Mouse (Mus musculus): ENCODE measurements at regions not wholly inside any gene's neighbourhood (a gene's known extent, or its start where the extent isn't known, plus 50 kb on each side); places are given as distances from the start of the nearest gene placed in this dataset.

DNA sequence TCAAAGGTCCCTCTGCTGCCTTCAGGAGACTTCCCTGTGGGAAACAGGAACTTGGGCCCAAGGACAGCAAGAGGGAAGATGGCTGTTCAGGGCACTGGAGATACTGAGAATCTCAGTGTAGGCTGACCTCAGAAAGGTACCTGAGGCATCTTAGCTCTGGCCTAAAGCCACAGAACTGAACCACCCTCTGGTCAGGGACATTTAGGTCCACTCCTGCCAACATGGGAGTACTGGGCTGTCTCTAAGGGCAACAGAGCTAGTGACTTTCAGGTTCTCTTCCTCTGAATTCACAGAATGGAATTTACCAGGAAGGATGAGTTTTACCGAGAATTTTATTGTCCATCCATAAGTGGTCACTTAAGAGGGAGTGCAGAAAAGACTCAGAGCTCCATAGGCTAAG is 140.0 kb upstream of the Dynlrb2 start:
- Histone ChIP-seq H3K9me3 (replicated peaks; ENCODE audit: insufficient read depth, low read length) (no peaks in the 10 kb centered on the region), H3K79me2 (ENCODE audit: control insufficient read depth, insufficient read depth, low read length, poor library complexity) (no peaks in the 10 kb centered on the region), H3K36me3 (ENCODE audit: control insufficient read depth in 1 of 2, insufficient read depth in 2 of 2, low read length in 2 of 2) (no peaks in the 10 kb centered on the region), H3K27me3 (ENCODE audit: control insufficient read depth in 1 of 2, insufficient read depth in 2 of 2, low read length in 2 of 2) (no peaks in the 10 kb centered on the region), H3K4me3 (ENCODE audit: control insufficient read depth in 1 of 2, insufficient read depth in 1 of 2, low read depth in 2 of 2, low read length in 2 of 2) (no peak overlapping the region), H3K9ac (ENCODE audit: control insufficient read depth, low read depth, low read length, poor library complexity, severe bottlenecking) (no peak overlapping the region), H3K27ac (ENCODE audit: control insufficient read depth, low read depth, low read length) (no peak overlapping the region), H3K4me1 (ENCODE audit: control insufficient read depth in 1 of 2, insufficient read depth in 2 of 2, low read length in 2 of 2) (no peaks in the 10 kb centered on the region)
- no peak for DNase-seq (ENCODE audit: low read depth, low spot score)
- TF ChIP-seq RAD21 (IDR thresholded peaks at IDR 0.05; ENCODE audit: low read depth, low read length) (no peak), CHD2 (IDR thresholded peaks at IDR 0.05; ENCODE audit: low read length) (no peak), ELF1 (IDR thresholded peaks at IDR 0.05; ENCODE audit: low read depth, low read length) (no peak), USF2 (IDR thresholded peaks at IDR 0.05; ENCODE audit: borderline replicate concordance in 1 of 2, insufficient read depth in 1 of 2, low read depth in 1 of 2, low read length in 2 of 2) (no peak), USF1 (IDR thresholded peaks at IDR 0.05; ENCODE audit: low read depth, low read length) (no peak), MXI1 (IDR thresholded peaks at IDR 0.05; ENCODE audit: low read depth, low read length) (no peak), BHLHE40 (IDR thresholded peaks at IDR 0.05; ENCODE audit: borderline replicate concordance, low read depth, low read length) (no peak), ZC3H11A (IDR thresholded peaks at IDR 0.05; ENCODE audit: low read depth, low read length) (no peak), MYB (IDR thresholded peaks at IDR 0.05; ENCODE audit: low read depth, low read length) (no peak), ZNF384 (IDR thresholded peaks at IDR 0.05; ENCODE audit: low read depth, low read length) (no peak), JUND (IDR thresholded peaks at IDR 0.05; ENCODE audit: low read depth, low read length) (no peak), EP300 (IDR thresholded peaks at IDR 0.05; ENCODE audit: low read depth in 1 of 2, low read length in 2 of 2) (no peak)

DNA sequence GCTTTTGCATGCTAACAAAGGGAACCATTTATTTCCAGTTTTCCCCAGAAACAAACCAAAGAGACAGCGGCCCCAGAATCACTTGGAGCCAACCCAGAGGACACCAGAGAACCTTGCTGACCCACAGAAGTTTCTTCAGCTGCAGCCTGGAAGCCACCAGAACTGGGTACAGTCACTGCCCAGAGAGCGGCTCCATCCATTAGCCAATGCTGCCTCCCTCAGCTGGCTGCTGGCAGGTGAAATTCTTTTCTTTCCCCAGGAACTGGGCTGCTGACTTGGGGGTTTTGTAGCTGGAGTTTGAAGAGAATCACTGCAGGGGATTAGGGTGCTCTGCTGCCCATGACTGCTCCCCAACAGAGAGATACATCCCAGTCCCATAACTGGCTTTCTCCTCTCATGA is 140.6 kb upstream of the Dynlrb2 start:
- Histone ChIP-seq H3K9me3 (replicated peaks; ENCODE audit: insufficient read depth, low read length) (no peaks in the 10 kb centered on the region), H3K27me3 (ENCODE audit: control insufficient read depth in 1 of 2, insufficient read depth in 2 of 2, low read length in 2 of 2) (no peaks in the 10 kb centered on the region), H3K9ac (ENCODE audit: control insufficient read depth, low read depth, low read length, poor library complexity, severe bottlenecking) (no peak overlapping the region)

More for the DNA sequence above, 140.6 kb upstream of the Dynlrb2 start:
- DNase-seq (ENCODE audit: low read depth, low spot score), result no peak
- Histone ChIP-seq H3K4me3 (ENCODE audit: control insufficient read depth in 1 of 2, insufficient read depth in 1 of 2, low read depth in 2 of 2, low read length in 2 of 2) (no peak overlapping the region), H3K4me1 (ENCODE audit: control insufficient read depth in 1 of 2, insufficient read depth in 2 of 2, low read length in 2 of 2) (no peaks in the 10 kb centered on the region), H3K36me3 (ENCODE audit: control insufficient read depth in 1 of 2, insufficient read depth in 2 of 2, low read length in 2 of 2) (no peaks in the 10 kb centered on the region), H3K27ac (ENCODE audit: control insufficient read depth, low read depth, low read length) (no peak overlapping the region), H3K79me2 (ENCODE audit: control insufficient read depth, insufficient read depth, low read length, poor library complexity) (no peaks in the 10 kb centered on the region)
- no peak for TF ChIP-seq GATA1 (IDR thresholded peaks at IDR 0.05; ENCODE audit: low read depth, low read length)
- no peak for TF ChIP-seq CHD2 (IDR thresholded peaks at IDR 0.05; ENCODE audit: low read length)
- no peak for TF ChIP-seq TCF12 (IDR thresholded peaks at IDR 0.05; ENCODE audit: low read depth, low read length)
- TF ChIP-seq ZNF384 (IDR thresholded peaks at IDR 0.05; ENCODE audit: low read depth, low read length), result no peak
- no peak for TF ChIP-seq MAFK (IDR thresholded peaks at IDR 0.05; ENCODE audit: borderline replicate concordance, low read depth, low read length)
- TF ChIP-seq POLR2AphosphoS5 (IDR thresholded peaks at IDR 0.05; ENCODE audit: borderline replicate concordance, low read depth, low read length), result no peak
- no peak for TF ChIP-seq MYC (IDR thresholded peaks at IDR 0.05; ENCODE audit: low read depth, low read length)
- TF ChIP-seq KAT2A (conservative IDR thresholded peaks at IDR 0.05; ENCODE audit: low read depth, low read length), result no peak
- no peak for TF ChIP-seq ELF1 (IDR thresholded peaks at IDR 0.05; ENCODE audit: low read depth, low read length)
- no peak for TF ChIP-seq USF1 (IDR thresholded peaks at IDR 0.05; ENCODE audit: low read depth, low read length)
- no peak for TF ChIP-seq BHLHE40 (IDR thresholded peaks at IDR 0.05; ENCODE audit: borderline replicate concordance, low read depth, low read length)
- TF ChIP-seq TBP (IDR thresholded peaks at IDR 0.05; ENCODE audit: low read depth, low read length), result no peak
- no peak for TF ChIP-seq USF2 (IDR thresholded peaks at IDR 0.05; ENCODE audit: borderline replicate concordance in 1 of 2, insufficient read depth in 1 of 2, low read depth in 1 of 2, low read length in 2 of 2)
- TF ChIP-seq NELFE (IDR thresholded peaks at IDR 0.05; ENCODE audit: low read depth, low read length), result no peak
- TF ChIP-seq SIN3A (IDR thresholded peaks at IDR 0.05; ENCODE audit: low read length), result no peak
- no peak for TF ChIP-seq SMC3 (IDR thresholded peaks at IDR 0.05; ENCODE audit: low read depth, low read length)
- no peak for TF ChIP-seq RCOR1 (IDR thresholded peaks at IDR 0.05; ENCODE audit: low read depth, low read length)
- TF ChIP-seq ZC3H11A (IDR thresholded peaks at IDR 0.05; ENCODE audit: low read depth, low read length), result no peak
- TF ChIP-seq POLR2AphosphoS2 (IDR thresholded peaks at IDR 0.05; ENCODE audit: low read length), result no peak
- no peak for TF ChIP-seq CTCF (IDR thresholded peaks at IDR 0.05 in 2 of 3, conservative IDR thresholded peaks at IDR 0.05 in 1 of 3; ENCODE audit: control insufficient read depth in 1 of 3, insufficient read depth in 1 of 3, low read depth in 2 of 3, low read length in 3 of 3, poor library complexity in 1 of 3, severe bottlenecking in 1 of 3)

All from MEL (cell line).